Mouse (Mus musculus): Measurements from ENCODE around the gene Hsd17b14.

The Hsd17b14 gene

GRCm38 (mm10) chr7:45529461-45529860 lies 25.2 kb upstream of the Hsd17b14 start:
- DNase-seq (ENCODE audit: extremely low spot score), result no peak

- DNase-seq (ENCODE audit: extremely low spot score), result no peak
These were observed 24.1 kb upstream of the Hsd17b14 start for GRCm38 (mm10) chr7:45530643-45531042.

DNA sequence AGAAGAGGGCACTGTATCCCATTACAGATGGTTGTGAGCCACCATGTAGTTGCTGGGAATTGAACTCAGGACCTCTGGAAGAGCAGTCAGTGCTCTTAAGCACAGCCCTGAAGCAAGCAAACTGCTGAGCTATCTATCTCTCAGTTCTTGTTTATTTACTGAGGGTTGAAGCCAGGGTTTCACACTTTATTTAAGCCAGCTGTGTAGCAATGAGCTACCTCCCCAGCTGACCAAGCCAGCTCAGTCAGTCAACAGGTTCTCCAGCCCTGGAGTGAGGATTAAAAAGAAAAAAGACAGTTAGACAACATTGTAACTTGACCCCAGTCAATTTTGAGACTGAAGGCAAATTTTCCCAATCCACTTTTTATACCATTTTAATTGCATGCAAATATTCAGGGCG lies 19.0 kb upstream of the Hsd17b14 start:
- no peak for DNase-seq (ENCODE audit: extremely low spot score)

GRCm38 (mm10) chr7:45537602-45538001 lies 17.1 kb upstream of the Hsd17b14 start:
- no peak for DNase-seq (ENCODE audit: extremely low spot score)

DNA sequence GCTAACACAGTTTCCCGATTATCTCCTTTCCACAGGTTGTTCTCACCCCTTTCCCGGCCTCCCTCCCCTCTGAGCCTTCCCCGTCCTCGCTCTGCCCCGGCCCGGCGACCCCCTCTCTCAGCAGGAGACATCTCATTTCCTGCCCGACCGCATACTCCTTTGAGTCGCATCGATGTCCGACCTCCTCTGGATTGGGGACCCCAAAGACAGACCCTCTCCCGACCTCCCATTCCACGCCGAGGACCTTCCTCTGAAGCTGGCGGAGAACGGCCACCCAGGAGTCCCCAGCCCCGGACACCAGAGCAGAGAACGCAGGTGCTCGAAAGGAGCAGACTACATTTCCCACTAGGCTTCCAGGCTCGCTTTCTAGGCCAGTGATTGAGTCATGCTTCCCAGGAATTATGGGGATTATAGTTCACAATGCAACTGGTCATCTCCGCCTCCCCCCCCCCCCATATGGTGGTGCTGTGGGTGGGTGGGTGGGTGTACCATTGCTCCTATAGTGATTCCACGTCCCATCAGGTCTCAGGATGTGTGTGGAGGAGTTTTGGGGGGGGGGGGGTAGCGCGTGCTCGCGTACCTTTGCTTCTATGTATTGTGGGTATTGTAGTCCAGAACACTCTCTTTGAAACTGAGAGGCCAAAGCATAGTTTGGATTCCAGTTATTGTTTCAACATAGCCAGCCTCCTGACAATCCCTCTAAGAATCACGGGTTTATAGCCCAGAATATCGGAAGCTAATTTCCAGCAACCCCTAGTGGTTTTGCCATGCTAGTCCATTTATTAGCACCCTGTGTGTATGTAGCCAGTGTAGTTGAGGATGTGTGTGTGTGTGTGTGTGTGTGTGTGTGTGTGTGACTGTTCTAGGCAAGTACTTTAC lies 16.3 kb upstream of the Hsd17b14 start:
- DNase-seq (ENCODE audit: extremely low spot score), result peak; percentile 73

GRCm38 (mm10) chr7:45539095-45539494 lies 15.6 kb upstream of the Hsd17b14 start:
- DNase-seq (ENCODE audit: extremely low spot score), result no peak

DNA sequence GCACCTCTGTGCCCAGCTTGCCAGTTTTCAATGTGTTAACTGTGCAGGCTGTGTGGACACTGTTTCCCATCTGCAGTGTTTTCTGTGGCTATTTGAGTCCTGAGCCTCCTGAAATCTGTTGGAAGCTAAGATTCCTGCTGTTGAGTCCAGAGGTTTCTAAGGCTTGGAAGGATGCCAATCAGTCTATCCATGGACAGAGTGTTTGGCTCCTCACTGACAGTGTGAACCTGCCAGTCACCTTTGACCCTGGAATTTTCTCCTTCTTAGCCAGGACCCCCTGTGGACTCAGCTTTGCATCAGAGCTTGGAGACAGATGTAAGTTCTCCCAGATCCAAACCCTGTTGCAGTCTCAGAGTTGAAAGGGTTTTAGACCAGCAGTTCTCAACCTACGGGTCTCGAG lies 14.5 kb upstream of the Hsd17b14 start:
- DNase-seq (ENCODE audit: extremely low spot score), result no peak

DNA sequence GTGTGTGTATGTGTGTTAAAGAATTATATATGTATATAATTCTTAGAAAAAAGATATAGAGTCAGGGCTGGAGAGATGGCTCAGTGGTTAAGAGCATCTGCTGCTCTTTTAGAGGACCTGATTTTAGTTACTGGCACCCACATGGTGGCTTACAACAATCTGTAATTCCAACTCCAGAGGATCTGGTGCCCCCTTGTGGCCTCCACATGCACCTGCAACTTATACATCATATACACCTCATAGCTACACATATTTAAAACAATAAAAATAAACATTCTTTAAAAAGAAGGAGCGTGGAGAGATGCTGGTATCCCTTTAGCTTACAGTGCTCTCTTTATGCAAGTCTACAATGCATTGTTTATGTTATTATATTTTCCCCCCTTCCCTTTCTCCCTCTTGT lies 10.2 kb upstream of the Hsd17b14 start:
- DNase-seq (ENCODE audit: extremely low spot score), result no peak

DNA sequence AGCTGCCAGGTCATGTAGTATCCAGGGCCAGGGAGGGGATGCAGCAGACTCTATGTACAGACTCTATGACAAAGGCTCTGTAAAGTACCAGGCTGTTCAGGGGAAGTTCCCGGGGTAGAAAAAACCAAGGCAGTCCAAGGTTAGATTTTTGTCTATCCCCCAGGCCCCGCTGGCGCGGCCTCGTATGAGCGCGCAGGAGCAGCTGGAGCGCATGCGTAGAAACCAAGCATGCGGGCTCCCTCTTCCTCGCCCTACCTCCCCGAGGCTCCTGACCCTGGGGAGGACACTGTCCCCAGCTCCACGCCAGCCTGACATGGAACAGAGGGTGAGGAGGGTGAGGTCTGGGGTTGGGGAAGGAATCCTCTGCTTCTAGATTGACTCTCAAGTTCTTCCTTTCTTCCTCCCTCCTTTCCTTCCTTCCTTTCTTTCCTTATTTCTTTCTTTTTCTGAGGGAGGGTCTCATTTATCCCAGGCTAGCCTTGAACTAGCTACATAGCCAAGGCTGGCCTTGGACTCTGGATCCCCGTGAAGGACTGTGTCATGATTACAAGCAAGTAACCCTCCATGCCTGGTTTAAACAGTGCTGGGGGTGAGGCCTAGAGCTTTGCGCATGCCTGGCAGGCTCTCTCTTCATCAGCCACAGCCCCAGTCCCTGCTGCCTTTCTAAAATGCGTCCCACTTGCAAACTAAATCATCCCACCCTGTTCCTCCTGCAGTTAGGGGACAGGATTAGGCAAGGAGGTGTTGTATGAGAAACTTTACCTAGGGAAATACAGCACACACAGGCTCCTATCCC lies 4.9 kb upstream of the Hsd17b14 start:
- DNase-seq (ENCODE audit: extremely low spot score), result no peak

- no peak for DNase-seq (ENCODE audit: extremely low spot score)
These were observed 3.7 kb upstream of the Hsd17b14 start for GRCm38 (mm10) chr7:45550821-45551511.

GRCm38 (mm10) chr7:45551512-45551883 lies 3.2 kb upstream of the Hsd17b14 start:
- DNase-seq (ENCODE audit: extremely low spot score), result no peak

DNA sequence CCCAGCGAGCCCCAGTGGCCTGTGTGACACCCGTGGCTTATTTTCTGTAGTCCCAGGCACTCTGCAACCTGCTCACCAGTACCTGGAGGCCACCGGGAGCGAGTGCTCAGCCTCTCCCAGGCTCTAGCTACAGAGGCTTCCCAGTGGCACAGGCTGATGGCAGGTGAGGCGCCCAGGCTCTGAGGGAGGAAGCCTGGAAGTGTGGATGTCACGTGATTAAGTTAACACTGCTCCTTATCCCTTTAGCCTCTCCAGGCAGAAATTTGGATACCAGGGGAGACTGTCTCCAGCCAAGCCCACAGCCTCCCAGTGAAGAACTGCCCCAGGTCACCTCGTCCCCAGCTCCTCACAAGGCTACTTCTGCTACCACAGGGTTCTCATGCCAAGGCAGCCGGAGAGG lies 1.2 kb upstream of the Hsd17b14 start:
- no peak for DNase-seq (ENCODE audit: extremely low spot score)

GRCm38 (mm10) chr7:45553990-45554389 lies 703 bp upstream of the Hsd17b14 start:
- DNase-seq (ENCODE audit: extremely low spot score), result no peak

DNA sequence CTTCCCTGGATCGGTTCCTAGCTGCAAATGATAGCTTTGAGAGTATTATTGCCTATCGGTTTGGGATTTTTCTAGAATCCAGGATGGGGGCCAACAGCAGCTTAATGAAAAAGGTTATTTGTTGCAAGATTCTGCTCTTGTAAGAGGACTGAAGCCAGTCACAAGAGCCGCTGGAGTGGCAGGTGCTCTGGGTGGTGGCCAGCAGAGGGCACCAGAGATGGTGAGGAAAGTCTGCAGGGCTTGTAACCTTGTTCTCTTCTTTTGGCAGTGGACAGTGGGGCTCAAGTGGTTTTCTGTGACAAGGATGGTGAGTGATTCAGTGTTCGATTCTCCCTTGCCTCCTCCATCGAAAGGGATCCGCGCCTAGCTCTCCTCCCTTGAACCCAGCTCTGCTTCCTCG lies 1.1 kb downstream of the Hsd17b14 start:
- peak; percentile 78 for DNase-seq (ENCODE audit: extremely low spot score)

- DNase-seq (ENCODE audit: extremely low spot score), result no peak
These were observed 4.2 kb downstream of the Hsd17b14 start for GRCm38 (mm10) chr7:45558907-45559306.

DNA sequence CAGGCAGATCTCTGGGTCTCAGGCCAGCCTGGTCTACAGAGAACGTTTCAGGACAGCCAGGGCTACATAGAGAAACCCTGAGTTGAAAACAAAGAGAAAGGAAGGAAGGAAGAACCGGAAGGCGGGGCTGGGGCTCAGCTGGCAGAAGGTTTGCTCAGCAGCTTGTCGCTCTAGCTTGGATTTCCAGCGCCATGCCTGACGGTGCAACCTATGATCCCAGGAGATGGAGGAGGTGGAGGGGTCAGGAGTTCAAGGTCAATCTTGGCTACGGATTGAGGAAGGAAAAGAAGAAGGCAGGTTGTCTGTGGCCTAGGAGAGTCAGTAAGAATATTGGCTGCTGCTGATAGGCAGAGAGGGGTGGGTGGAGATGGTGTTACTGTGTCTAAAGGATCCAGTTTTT lies 5.5 kb downstream of the Hsd17b14 start:
- DNase-seq (ENCODE audit: extremely low spot score), result no peak

- DNase-seq (ENCODE audit: extremely low spot score), result peak; percentile 76
These were observed 6.3 kb downstream of the Hsd17b14 start for GRCm38 (mm10) chr7:45560843-45561623.

GRCm38 (mm10) chr7:45561624-45562520 lies 7.2 kb downstream of the Hsd17b14 start:
- no peak for DNase-seq (ENCODE audit: extremely low spot score)

GRCm38 (mm10) chr7:45564811-45565210 lies 10.1 kb downstream of the Hsd17b14 start:
- DNase-seq (ENCODE audit: extremely low spot score), result no peak

DNA sequence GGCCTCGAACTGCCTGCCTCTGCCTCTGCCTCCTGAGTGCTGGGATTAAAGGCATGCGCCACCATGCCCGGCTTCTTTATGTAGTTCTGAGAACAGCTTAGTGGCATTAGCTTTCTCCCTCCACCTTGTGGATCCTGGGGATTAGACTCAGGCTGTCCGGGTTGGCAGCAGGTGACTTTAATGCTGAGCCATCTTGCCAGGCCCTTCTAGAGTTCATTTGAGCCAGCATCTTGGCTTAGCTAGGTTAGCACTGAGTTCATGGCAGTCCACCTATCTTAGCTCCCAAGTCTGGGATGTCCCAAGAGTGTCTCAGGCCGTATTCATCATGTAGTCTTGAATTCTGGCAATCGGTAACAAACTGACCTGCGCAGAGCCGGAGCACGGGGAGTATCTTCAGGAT lies 10.8 kb downstream of the Hsd17b14 start:
- DNase-seq (ENCODE audit: extremely low spot score), result no peak
